ENCODE assay signal across 24 mouse cellular contexts in genomic region chr1:127085988-127086387, GRCm38 (mm10).
DNase-seq lines count a peak whose midpoint lies in the region; ATAC-seq and TF ChIP-seq lines count a peak whose summit lies in the region.
"Had no signal": no experiment of that assay in that cellular context is flagged by ENCODE, and none has a peak within 500 bp of the region (broad histone marks: within the 10 kb centered on the region; RNA-seq: fewer than 3 reads in every experiment).

No protein-coding gene starts in this region.

- H3K27me3 ChIP-seq in midbrain, embryonic 11.5 days (ENCODE audit: control insufficient read depth, insufficient read depth, low read length), result no peaks in the 10 kb centered on the region
- H3K27me3 ChIP-seq in midbrain, embryonic 15.5 days (replicated peaks), result no peaks in the 10 kb centered on the region
- no peaks in the 10 kb centered on the region for H3K27me3 ChIP-seq in megakaryocyte, embryonic 14.5 days (replicated peaks)
- H3K27me3 ChIP-seq in thymus, adult 2 months (ENCODE audit: control insufficient read depth, insufficient read depth, low read length), result no peaks in the 10 kb centered on the region
- H3K27me3 ChIP-seq: embryonic facial prominence, embryonic 13.5 days; forebrain, embryonic 13.5 days; hindbrain, embryonic 13.5 days had no signal

- no peak overlapping the region for H3K9ac ChIP-seq in midbrain, embryonic 11.5 days (ENCODE audit: low read length)
- H3K9ac ChIP-seq in midbrain, embryonic 15.5 days, result no peak overlapping the region
- H3K9ac ChIP-seq: embryonic facial prominence, embryonic 13.5 days; forebrain, embryonic 13.5 days; hindbrain, embryonic 13.5 days had no signal

- H3K36me3 ChIP-seq in midbrain, embryonic 11.5 days (ENCODE audit: control insufficient read depth, insufficient read depth, low read length), result no peaks in the 10 kb centered on the region
- no peaks in the 10 kb centered on the region for H3K36me3 ChIP-seq in midbrain, embryonic 15.5 days (replicated peaks)
- H3K36me3 ChIP-seq in megakaryocyte, embryonic 14.5 days (replicated peaks; ENCODE audit: low read length), result peaks cover 10% of the 10 kb centered on the region
- H3K36me3 ChIP-seq in thymus, adult 2 months (ENCODE audit: control insufficient read depth, insufficient read depth, low read length), result no peaks in the 10 kb centered on the region
- H3K36me3 ChIP-seq: embryonic facial prominence, embryonic 10.5 days; embryonic facial prominence, embryonic 13.5 days; forebrain, embryonic 10.5 days; hindbrain, embryonic 13.5 days had no signal

- TF ChIP-seq CTCF in thymus, adult 2 months (IDR thresholded peaks at IDR 0.05; ENCODE audit: borderline replicate concordance, control insufficient read depth, extremely low read depth, insufficient read depth, low read length, poor library complexity), result no peak

- 89% methylated on average over 4 of the region's 4 CpGs for WGBS in midbrain, embryonic 11.5 days
- WGBS in midbrain, embryonic 15.5 days, result 91% methylated on average over 4 of the region's 4 CpGs
- 50% methylated on average over 4 of the region's 4 CpGs for WGBS in thymus, adult 2 months

- no peak overlapping the region for H3K27ac ChIP-seq in midbrain, embryonic 11.5 days (ENCODE audit: low read depth, low read length)
- no peak overlapping the region for H3K27ac ChIP-seq in midbrain, embryonic 15.5 days
- H3K27ac ChIP-seq in thymus, adult 2 months (ENCODE audit: control insufficient read depth, insufficient read depth, low read length), result no peak overlapping the region
- H3K27ac ChIP-seq: embryonic facial prominence, embryonic 10.5 days; embryonic facial prominence, embryonic 13.5 days; forebrain, embryonic 10.5 days; forebrain, embryonic 13.5 days; hindbrain, embryonic 13.5 days had no signal

- H3K9me3 ChIP-seq in midbrain, embryonic 11.5 days (ENCODE audit: control insufficient read depth, low read length), result no peaks in the 10 kb centered on the region
- 0 out of 2 replicates have a peak, but pooled peaks cover 4% of the 10 kb centered on the region for H3K9me3 ChIP-seq in midbrain, embryonic 15.5 days
- peaks cover 10% of the 10 kb centered on the region for H3K9me3 ChIP-seq in megakaryocyte, embryonic 14.5 days
- H3K9me3 ChIP-seq: embryonic facial prominence, embryonic 13.5 days; forebrain, embryonic 10.5 days; forebrain, embryonic 13.5 days had no signal

- DNase-seq in midbrain, embryonic 11.5 days (ENCODE audit: low spot score, missing footprints), result peak; percentile 8
- no peak for DNase-seq in thymus, adult 2 months
- no peak for DNase-seq in layer of hippocampus, postnatal 10 days (ENCODE audit: low spot score in 2 of 2)
- DNase-seq: adrenal gland, adult 8-10 months; adrenal gland, postnatal 25 days; cerebellum, adult 18-20 months; cerebellum, adult 9-10 months; cerebellum, postnatal 14 days; embryo, embryonic 11 days; gastrocnemius, postnatal 10 days; gastrocnemius, postnatal 36 days had no signal

- H3K4me3 ChIP-seq in midbrain, embryonic 11.5 days (ENCODE audit: low read depth, low read length), result no peak overlapping the region
- no peak overlapping the region for H3K4me3 ChIP-seq in midbrain, embryonic 15.5 days
- peak overlapping the region; percentile 17 for H3K4me3 ChIP-seq in megakaryocyte, embryonic 14.5 days (replicated peaks)
- no peak overlapping the region for H3K4me3 ChIP-seq in thymus, adult 2 months (ENCODE audit: control insufficient read depth, insufficient read depth, low read length)
- H3K4me3 ChIP-seq: embryonic facial prominence, embryonic 10.5 days; embryonic facial prominence, embryonic 13.5 days; erythroblast, embryonic 14.5 days; forebrain, embryonic 10.5 days; forebrain, embryonic 13.5 days; hindbrain, embryonic 13.5 days had no signal

- H3K4me2 ChIP-seq in midbrain, embryonic 11.5 days, result no peak overlapping the region
- H3K4me2 ChIP-seq in midbrain, embryonic 15.5 days, result no peak overlapping the region
- H3K4me2 ChIP-seq: embryonic facial prominence, embryonic 13.5 days; forebrain, embryonic 13.5 days; heart, embryonic 11.5 days; hindbrain, embryonic 13.5 days had no signal

- TF ChIP-seq POLR2A in thymus, adult 2 months (IDR thresholded peaks at IDR 0.05; ENCODE audit: control insufficient read depth, extremely low read depth, insufficient read depth, low read length, poor library complexity), result no peak

- ATAC-seq in midbrain, embryonic 11.5 days (ENCODE audit: low FRiP score), result no peak
- ATAC-seq in midbrain, embryonic 15.5 days (replicated peaks), result no peak
- peak; percentile 76 for ATAC-seq in common myeloid progenitor, adult 5-6 weeks (replicated peaks; ENCODE audit: low read depth, poor library complexity, severe bottlenecking)
- ATAC-seq: activated CD4-positive, CD25-positive, alpha-beta regulatory T cell, adult 4 months; forebrain, embryonic 13.5 days; forebrain, embryonic 16.5 days; hindbrain, embryonic 16.5 days had no signal

- H3K4me1 ChIP-seq in midbrain, embryonic 11.5 days (ENCODE audit: control insufficient read depth, insufficient read depth, low read length), result no peaks in the 10 kb centered on the region
- no peaks in the 10 kb centered on the region for H3K4me1 ChIP-seq in midbrain, embryonic 15.5 days
- H3K4me1 ChIP-seq in megakaryocyte, embryonic 14.5 days, result peaks cover 69% of the 10 kb centered on the region
- H3K4me1 ChIP-seq in thymus, adult 2 months (replicated peaks; ENCODE audit: control insufficient read depth, insufficient read depth, low read length), result no peaks in the 10 kb centered on the region
- H3K4me1 ChIP-seq: embryonic facial prominence, embryonic 10.5 days; embryonic facial prominence, embryonic 13.5 days; forebrain, embryonic 10.5 days; forebrain, embryonic 13.5 days; hindbrain, embryonic 13.5 days had no signal
